Mouse (Mus musculus) cortical plate, adult 2 months (tissue): ENCODE results near the gene Myrfl. TPM values are rescaled to one million over a fixed set of nuclear protein-coding genes. Genes with fewer than 3 reads are reported as not detected.

ENCODE experiments used
- H3K27ac ChIP-seq: fragments of 200-500 bp; 2 replicates; pipeline ENCODE4 v1.5.1; 2012; ENCODE audit warnings: low read length, control low read depth, inconsistent platforms; ENCODE audit not compliant: insufficient read depth
- H3K4me1 ChIP-seq: fragments of 200-500 bp; 2 replicates; pipeline ENCODE4 v1.6.1; 2011; ENCODE audit warnings: low read length; ENCODE audit not compliant: control insufficient read depth, insufficient read depth
- H3K4me3 ChIP-seq: fragments of 200-500 bp; 2 replicates; pipeline ENCODE4 v1.5.1; 2011; ENCODE audit warnings: mild to moderate bottlenecking, low read length, control low read depth; ENCODE audit not compliant: insufficient read depth
- CTCF ChIP-seq: fragments of 200-500 bp; IDR thresholded peaks from 2 replicates; pipeline ENCODE4 v1.5.1; 2011; ENCODE audit warnings: mild to moderate bottlenecking, control low read depth, low read length; ENCODE audit not compliant: insufficient read depth; ENCODE audit errors: extremely low read depth
- POLR2A ChIP-seq: fragments of 200-500 bp; IDR thresholded peaks from 2 replicates; pipeline ENCODE4 v1.6.1; 2011; ENCODE audit warnings: mild to moderate bottlenecking, low read length, control low read depth; ENCODE audit not compliant: insufficient read depth; ENCODE audit errors: extremely low read depth
- polyA plus RNA-seq: library from polyadenylated mRNA; depleted of rRNA; stranded (reverse); fragments of >200 nt; gene quantifications from 2 replicates; pipeline ENCODE4 v1.2.3, GENCODE M21; 2012

Gene Myrfl
- polyA plus RNA-seq, 1 experiment = 0.10 TPM

DNA sequence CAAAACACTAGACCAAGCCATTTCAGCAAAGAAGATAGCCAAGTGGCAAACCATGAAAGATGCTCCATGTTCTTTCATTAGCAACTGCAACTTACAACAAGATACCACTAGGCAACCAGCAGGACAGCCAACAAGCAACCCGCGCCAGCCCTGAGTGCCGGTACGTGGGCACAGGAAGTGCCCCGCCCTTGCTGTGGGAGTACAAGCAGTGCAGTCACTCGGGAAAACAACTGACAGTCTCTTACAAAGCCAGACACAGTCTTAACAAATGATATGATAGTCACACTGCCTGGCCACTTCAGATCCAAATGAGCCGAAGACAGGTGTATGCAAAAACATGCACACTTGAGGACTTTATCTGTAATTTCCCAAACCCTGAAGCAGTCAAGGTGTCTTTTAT is 33.8 kb upstream of the Myrfl start:
- Histone ChIP-seq H3K27ac (no peak overlapping the region), H3K4me3 (no peak overlapping the region), H3K4me1 (peaks cover 3% of the 10 kb centered on the region; the same call in 1 of the 2 replicates)
- TF ChIP-seq CTCF (no peak), POLR2A (no peak)

DNA sequence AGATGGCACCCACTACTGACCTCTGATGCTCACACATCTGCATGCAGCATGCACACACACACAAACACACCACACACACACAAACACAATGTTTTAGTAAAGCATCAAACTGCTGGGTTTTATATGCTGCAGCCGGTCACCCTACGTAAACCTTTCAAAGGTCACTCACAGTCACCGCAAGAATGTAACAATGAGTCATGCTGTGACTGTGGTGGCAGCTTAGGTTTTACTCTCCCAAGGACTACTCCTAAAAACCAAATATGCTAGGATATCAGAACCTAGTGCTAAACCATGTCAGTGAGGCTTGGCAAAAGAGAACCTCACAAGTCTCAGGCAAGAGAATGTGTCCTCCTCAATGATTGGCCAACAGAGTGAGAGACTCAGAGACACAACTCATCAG is 32.1 kb upstream of the Myrfl start:
- TF ChIP-seq CTCF (no peak), POLR2A (no peak)
- no peak overlapping the region for H3K27ac ChIP-seq
- peaks cover 3% of the 10 kb centered on the region; the same call in 1 of the 2 replicates for H3K4me1 ChIP-seq
- no peak overlapping the region for H3K4me3 ChIP-seq

DNA sequence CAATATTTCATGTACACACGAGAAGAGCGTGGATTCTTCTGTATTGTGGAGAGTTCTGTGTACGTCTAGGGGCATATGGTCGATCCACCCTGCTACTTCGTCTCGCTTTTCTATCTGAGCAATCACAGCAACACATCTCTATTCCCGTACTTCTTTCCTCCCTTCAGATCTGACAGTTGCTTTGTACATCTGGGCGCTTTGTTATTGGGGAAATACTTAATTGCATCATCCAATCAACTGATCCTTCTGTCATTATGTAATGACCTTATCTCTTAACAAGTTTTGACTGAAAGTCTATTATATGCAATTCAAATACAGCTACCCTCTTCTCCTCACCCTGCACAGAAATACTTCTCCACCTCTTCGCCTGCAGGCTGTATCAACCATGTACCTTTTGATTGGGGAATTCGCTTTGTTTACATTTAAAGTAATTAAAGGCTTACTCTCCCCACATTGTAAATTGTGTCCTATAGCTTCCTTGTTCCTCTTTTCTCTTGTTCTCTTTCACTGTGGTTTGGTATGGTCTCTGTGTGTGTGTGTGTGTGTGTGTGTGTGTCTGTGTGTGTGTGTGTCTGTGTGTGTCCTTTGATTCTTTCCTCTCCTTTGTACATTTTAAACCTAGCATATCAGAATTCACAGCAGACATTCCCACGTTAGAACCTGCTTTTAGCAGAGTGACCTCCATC is 29.9 kb upstream of the Myrfl start:
- Histone ChIP-seq H3K27ac (no peak overlapping the region), H3K4me1 (peaks cover 3% of the 10 kb centered on the region; the same call in 1 of the 2 replicates), H3K4me3 (no peak overlapping the region)
- TF ChIP-seq POLR2A (no peak), CTCF (no peak)

DNA sequence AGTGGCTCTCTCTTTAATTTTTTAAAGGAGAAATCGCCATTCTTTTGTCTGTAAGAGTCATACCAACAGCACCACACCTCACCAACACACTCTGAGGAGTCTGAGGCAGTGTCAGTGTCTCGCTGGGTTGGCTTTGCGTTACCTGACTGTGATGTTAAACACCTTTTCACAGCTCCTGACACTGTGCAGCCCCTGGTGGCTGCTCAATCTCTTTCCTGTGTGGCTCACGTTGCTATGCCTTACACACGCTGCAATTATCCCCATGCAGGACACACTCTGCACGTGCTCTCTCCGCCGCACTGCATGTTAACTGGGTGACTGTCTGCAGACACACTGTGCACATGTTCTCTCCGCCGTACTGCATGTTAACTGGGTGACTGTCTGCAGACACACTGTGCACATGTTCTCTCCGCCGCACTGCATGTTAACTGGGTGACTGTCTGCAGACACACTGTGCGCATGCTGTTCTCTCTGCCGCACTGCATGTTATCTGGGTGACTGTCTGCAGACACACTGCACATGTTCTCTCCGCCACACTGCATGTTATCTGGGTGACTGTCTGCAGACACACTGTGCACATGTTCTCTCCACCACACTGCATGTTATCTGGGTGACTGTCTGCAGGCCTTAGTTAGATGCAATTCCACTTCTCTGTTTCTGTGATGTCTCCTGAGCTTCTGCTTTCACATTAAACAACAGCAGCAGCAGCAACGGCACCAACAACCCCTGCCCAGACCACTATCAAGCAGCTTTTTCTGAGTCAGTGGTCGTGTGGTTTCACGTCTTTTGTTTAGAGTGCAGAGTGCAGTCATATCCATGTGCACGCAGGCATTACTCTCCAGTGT is 27.2 kb upstream of the Myrfl start:
- TF ChIP-seq CTCF (no peak), POLR2A (no peak)

DNA sequence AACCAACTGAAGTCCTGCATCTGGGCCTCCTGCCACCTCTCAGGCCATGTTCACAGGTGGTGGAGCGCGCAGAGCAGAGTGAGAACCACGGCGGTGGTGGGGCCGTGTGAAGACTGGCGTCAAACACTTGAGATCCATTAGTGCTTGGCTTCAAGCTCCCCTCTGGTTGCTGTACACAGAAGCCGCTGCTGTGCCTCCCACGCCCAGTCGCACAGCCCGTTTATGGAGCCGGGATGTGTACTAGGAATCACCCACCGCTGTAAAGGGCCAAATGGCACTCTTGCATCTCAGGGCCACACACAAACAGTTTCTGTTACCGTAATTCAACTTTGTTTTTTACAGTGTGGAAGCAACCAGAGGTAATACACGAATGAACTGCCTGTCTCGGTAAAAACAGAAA is 25.4 kb upstream of the Myrfl start:
- Histone ChIP-seq H3K4me3 (no peak overlapping the region), H3K27ac (no peak overlapping the region)
- TF ChIP-seq POLR2A = no peak
- TF ChIP-seq CTCF = no peak

More for the DNA sequence above, 27.2 kb upstream of the Myrfl start:
- Histone ChIP-seq H3K4me1 (no peaks in the 10 kb centered on the region), H3K27ac (no peak overlapping the region), H3K4me3 (no peak overlapping the region)

DNA sequence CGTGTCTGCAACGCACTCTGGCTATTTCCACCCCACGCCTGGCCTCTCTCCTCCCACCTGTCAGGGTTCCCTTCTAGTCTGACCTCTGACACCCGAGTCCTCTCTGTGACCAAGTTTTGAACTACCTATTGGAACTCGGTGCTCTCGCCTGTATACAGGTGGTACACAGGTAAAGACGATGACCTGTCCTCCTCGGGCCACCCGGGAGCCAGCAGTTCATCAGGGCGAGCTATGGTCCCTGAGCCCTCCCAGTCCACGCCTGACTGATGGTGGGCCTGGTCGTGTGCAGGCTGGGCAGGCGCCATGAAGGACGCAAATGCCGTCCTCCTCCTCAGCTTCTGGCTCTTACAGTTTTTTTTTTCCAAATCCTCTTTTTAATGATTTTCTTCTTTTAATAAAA is 24.7 kb upstream of the Myrfl start:
- H3K4me3 ChIP-seq = no peak overlapping the region
- H3K27ac ChIP-seq = no peak overlapping the region
- no peaks in the 10 kb centered on the region for H3K4me1 ChIP-seq
- TF ChIP-seq POLR2A = no peak
- TF ChIP-seq CTCF = no peak

More for the DNA sequence above, 25.4 kb upstream of the Myrfl start:
- no peaks in the 10 kb centered on the region for H3K4me1 ChIP-seq

DNA sequence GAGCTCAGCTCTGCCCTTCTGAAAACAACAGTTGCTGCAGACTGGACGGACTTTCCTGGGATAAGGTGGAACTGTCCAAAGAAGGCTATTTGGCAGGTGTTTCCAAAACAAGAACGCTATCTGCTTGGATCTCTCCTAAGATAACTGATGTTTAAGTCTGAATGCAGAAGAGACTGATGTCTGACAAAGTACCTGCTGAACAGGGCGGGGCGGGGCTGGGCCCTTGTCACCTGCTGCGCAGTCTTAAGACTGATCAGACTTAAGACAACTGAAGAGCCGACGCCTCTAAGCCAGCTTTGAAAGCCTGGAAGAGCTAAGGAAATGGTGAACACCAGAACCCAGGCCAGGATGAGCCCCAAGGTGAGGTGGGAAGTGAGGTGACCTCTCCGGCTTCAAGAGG is 23.9 kb upstream of the Myrfl start:
- Histone ChIP-seq H3K4me3 (no peak overlapping the region), H3K4me1 (no peaks in the 10 kb centered on the region), H3K27ac (no peak overlapping the region)
- TF ChIP-seq CTCF = no peak
- no peak for TF ChIP-seq POLR2A

DNA sequence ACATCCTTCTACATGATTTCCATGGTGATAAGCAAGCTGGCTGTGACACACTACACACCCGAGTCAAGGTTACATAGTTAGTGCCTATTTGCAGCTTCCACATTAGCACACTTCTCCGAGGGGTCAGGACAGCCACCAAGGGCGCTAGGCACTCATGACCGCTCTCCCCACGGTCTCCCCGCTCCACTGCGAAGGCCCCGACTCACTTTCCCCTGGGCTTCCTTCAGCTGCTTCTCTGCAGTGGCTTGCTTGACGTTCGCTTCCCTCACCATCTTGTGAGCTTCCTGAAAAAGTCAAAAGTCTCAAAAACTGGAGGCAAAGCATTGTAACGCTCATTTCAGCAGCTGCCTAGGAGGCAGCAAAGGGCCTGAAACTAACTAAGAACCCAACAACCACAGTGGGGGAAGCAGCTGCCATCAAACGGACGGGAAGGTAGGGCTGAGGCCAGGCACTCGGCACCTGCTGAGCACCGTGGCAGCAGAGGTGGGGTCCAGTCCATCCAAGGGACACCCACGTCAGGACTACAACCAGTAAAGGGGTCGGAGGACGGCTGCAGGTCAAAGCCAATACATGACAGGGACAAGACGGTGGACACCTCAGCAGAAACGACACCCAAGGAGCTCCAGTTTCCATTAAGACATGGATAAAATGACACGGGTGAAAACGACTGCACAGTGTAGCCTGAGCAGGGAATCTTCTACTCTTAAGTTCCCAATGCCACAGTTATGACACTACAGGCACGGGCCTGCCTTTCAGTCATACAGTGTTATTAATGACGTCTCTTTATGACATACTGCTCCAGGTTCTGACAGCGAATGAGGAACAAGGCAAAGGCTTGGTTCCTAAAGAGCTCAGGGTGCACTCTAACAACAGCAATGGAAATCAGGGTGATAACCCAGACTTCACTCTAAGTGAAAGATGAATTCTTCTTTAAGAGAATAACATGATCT is 22.9 kb upstream of the Myrfl start:
- no peak for TF ChIP-seq CTCF
- TF ChIP-seq POLR2A = no peak
- H3K4me3 ChIP-seq = no peak overlapping the region

DNA sequence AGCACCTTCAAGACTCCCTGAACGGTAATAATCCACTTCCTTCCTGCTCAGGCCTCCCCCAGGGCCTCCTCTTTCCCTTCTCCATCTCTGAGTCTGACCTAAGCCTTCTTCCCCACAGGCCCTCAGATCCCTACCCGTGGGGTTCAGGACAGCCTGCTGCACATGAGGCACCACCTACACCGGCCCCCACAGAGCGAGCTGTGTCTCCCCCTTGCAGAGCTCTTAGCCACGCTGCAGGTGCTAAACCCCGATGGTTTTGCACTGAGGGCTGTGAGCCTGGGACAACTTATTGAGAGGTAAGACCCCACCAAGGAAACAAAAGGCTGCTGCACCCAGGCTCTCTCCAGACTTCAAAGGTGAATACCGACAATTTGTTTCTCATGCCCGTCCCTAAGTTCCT is 19.9 kb upstream of the Myrfl start:
- Histone ChIP-seq H3K27ac (no peak overlapping the region), H3K4me3 (no peak overlapping the region), H3K4me1 (no peaks in the 10 kb centered on the region)
- TF ChIP-seq CTCF = no peak
- TF ChIP-seq POLR2A = no peak

More for the DNA sequence above, 22.9 kb upstream of the Myrfl start:
- Histone ChIP-seq H3K27ac (no peak overlapping the region), H3K4me1 (no peaks in the 10 kb centered on the region)
